Mouse (Mus musculus) v-Abl transformed pro-B cells (cell line): Measurements from ENCODE around the gene Zbtb37.

Source experiments
- in situ Hi-C, 2 experiments: fragments of 400-800 bp; cut with MboI; formaldehyde crosslinking; loops; one replicate each; pipeline ENCODE4 v1.15.1; 2025; ENCODE audit not compliant: unreplicated experiment in 2 of 2

Zbtb37 gene

GRCm38 (mm10) chr1:161034435-161035280 is at the start of gene Zbtb37:
Zbtb37 (minus strand) TSS chr1:161034849.
- in situ Hi-C loops, result no loop called here

GRCm38 (mm10) chr1:161077243-161077642 is 42.6 kb upstream of the Zbtb37 start:
- in situ Hi-C loops, result loop anchor here in 1 of 2 experiments (25.0 kb wide), 1 partner anchor 1635 kb away; no protein-coding TSS in a partner anchor

GRCm38 (mm10) chr1:161076238-161076637 is 41.6 kb upstream of the Zbtb37 start:
- in situ Hi-C loops, result loop anchor here in 1 of 2 experiments (25.0 kb wide), 1 partner anchor 1636 kb away; no protein-coding TSS in a partner anchor

- in situ Hi-C loops, result no loop called here
Measured at GRCm38 (mm10) chr1:161071272-161071620, 36.6 kb upstream of the Zbtb37 start.

- in situ Hi-C loops, result no loop called here
Measured at GRCm38 (mm10) chr1:161070352-161071271, 36.0 kb upstream of the Zbtb37 start, which contains the start of the genes Dars2 and Cenpl. Dars2 (minus strand) TSS chr1:161070658. Cenpl (plus strand) TSS chr1:161070713.

- in situ Hi-C loops, result no loop called here
Measured at GRCm38 (mm10) chr1:161063351-161063750, 28.7 kb upstream of the Zbtb37 start.

GRCm38 (mm10) chr1:161057164-161057563 is 22.5 kb upstream of the Zbtb37 start:
- in situ Hi-C loops, result no loop called here

- in situ Hi-C loops, result no loop called here
Measured at GRCm38 (mm10) chr1:161046972-161047371, 12.3 kb upstream of the Zbtb37 start.

- in situ Hi-C loops, result no loop called here
Measured at GRCm38 (mm10) chr1:161041261-161042020, 6.8 kb upstream of the Zbtb37 start.

- in situ Hi-C loops, result no loop called here
Measured at GRCm38 (mm10) chr1:161040855-161041254, 6.2 kb upstream of the Zbtb37 start.

- in situ Hi-C loops, result no loop called here
Measured at GRCm38 (mm10) chr1:161040426-161040770, 5.7 kb upstream of the Zbtb37 start.

GRCm38 (mm10) chr1:161039741-161040425 is 5.2 kb upstream of the Zbtb37 start:
- in situ Hi-C loops, result no loop called here

- in situ Hi-C loops, result no loop called here
Measured at GRCm38 (mm10) chr1:161038968-161039721, 4.5 kb upstream of the Zbtb37 start.

GRCm38 (mm10) chr1:161038004-161038403 is 3.4 kb upstream of the Zbtb37 start:
- in situ Hi-C loops, result no loop called here

GRCm38 (mm10) chr1:161037599-161037998 is 3.0 kb upstream of the Zbtb37 start:
- in situ Hi-C loops, result no loop called here

- in situ Hi-C loops, result no loop called here
Measured at GRCm38 (mm10) chr1:161037026-161037425, 2.4 kb upstream of the Zbtb37 start.

GRCm38 (mm10) chr1:161036411-161036841 is 1.8 kb upstream of the Zbtb37 start:
- in situ Hi-C loops, result no loop called here

GRCm38 (mm10) chr1:161035786-161036404 is 1.2 kb upstream of the Zbtb37 start:
- in situ Hi-C loops, result no loop called here
